ENCODE assay signal across 9 mouse cellular contexts in genomic region chr11:102728614-102729013, GRCm38 (mm10). TPM values are rescaled to one million over a fixed set of nuclear protein-coding genes. Genes with fewer than 3 reads are reported as not detected.
A peak's percentile ranks its signal among the peaks of the same experiment; 100 is the strongest.
DNase-seq lines count a peak whose midpoint lies in the region; ATAC-seq and TF ChIP-seq lines count a peak whose summit lies in the region.
"Had no signal": no experiment of that assay in that cellular context is flagged by ENCODE, and none has a peak within 500 bp of the region (broad histone marks: within the 10 kb centered on the region; RNA-seq: fewer than 3 reads in every experiment).

No protein-coding gene starts in this region.

- intact Hi-C loops in heart, adult 2 months (cut with DNase I), result no loop called here

- TF ChIP-seq EP300 in heart, adult 2 months (IDR thresholded peaks at IDR 0.05; ENCODE audit: insufficient read depth, low read depth, low read length), result no peak
- TF ChIP-seq EP300 in stomach, postnatal 0 days (optimal IDR thresholded peaks at IDR 0.05), result no peak

- H3K36me3 ChIP-seq in heart, adult 2 months (ENCODE audit: control insufficient read depth, insufficient read depth, low read length), result no peaks in the 10 kb centered on the region
- no peaks in the 10 kb centered on the region for H3K36me3 ChIP-seq in heart, embryonic 11.5 days (ENCODE audit: control insufficient read depth, insufficient read depth, low read length)
- H3K36me3 ChIP-seq in stomach, postnatal 0 days (ENCODE audit: control insufficient read depth, insufficient read depth, low read length), result no peaks in the 10 kb centered on the region
- H3K36me3 ChIP-seq: embryonic facial prominence, embryonic 12.5 days had no signal

- TF ChIP-seq CTCF in heart, adult 2 months (IDR thresholded peaks at IDR 0.05), result peak; percentile 77
- TF ChIP-seq CTCF in layer of hippocampus, adult 2 months (conservative IDR thresholded peaks at IDR 0.05), result peak; percentile 83
- peak; percentile 76 for TF ChIP-seq CTCF in stomach, postnatal 0 days (IDR thresholded peaks at IDR 0.05; ENCODE audit: low read depth)

- H3K4me2 ChIP-seq in heart, embryonic 11.5 days, result no peak overlapping the region
- no peak overlapping the region for H3K4me2 ChIP-seq in stomach, postnatal 0 days (replicated peaks; ENCODE audit: low read depth)
- H3K4me2 ChIP-seq: embryonic facial prominence, embryonic 12.5 days had no signal

- TF ChIP-seq POLR2A in heart, adult 2 months (IDR thresholded peaks at IDR 0.05; ENCODE audit: insufficient read depth, low read depth, low read length), result no peak

- H3K27me3 ChIP-seq in heart, adult 2 months (ENCODE audit: control insufficient read depth, insufficient read depth, low read length), result no peaks in the 10 kb centered on the region
- no peaks in the 10 kb centered on the region; the same call in 1 of the 2 replicates for H3K27me3 ChIP-seq in heart, embryonic 11.5 days (ENCODE audit: control insufficient read depth, insufficient read depth, low read length)
- H3K27me3 ChIP-seq in stomach, postnatal 0 days (ENCODE audit: control insufficient read depth, insufficient read depth, low read length), result no peaks in the 10 kb centered on the region
- H3K27me3 ChIP-seq: embryonic facial prominence, embryonic 12.5 days had no signal

- H3K27ac ChIP-seq in heart, adult 2 months, result no peak overlapping the region
- no peak overlapping the region for H3K27ac ChIP-seq in heart, embryonic 11.5 days (ENCODE audit: low read depth, low read length)
- H3K27ac ChIP-seq in layer of hippocampus, adult 2 months, result no peak overlapping the region; the same call in 1 of the 2 replicates
- H3K27ac ChIP-seq in stomach, postnatal 0 days (replicated peaks), result no peak overlapping the region
- H3K27ac ChIP-seq: embryonic facial prominence, embryonic 12.5 days had no signal

- H3K9ac ChIP-seq in heart, adult 2 months (ENCODE audit: low read depth, low read length), result no peak overlapping the region
- H3K9ac ChIP-seq in heart, embryonic 11.5 days (ENCODE audit: low read depth, low read length), result no peak overlapping the region
- no peak overlapping the region for H3K9ac ChIP-seq in stomach, postnatal 0 days (ENCODE audit: low read length)
- H3K9ac ChIP-seq: embryonic facial prominence, embryonic 12.5 days had no signal

- no peaks in the 10 kb centered on the region for H3K79me2 ChIP-seq in heart, adult 2 months (replicated peaks; ENCODE audit: control insufficient read depth, insufficient read depth, low read length)

- no peak overlapping the region for H3K4me3 ChIP-seq in heart, adult 2 months
- no peak overlapping the region for H3K4me3 ChIP-seq in heart, embryonic 11.5 days (ENCODE audit: low read depth, low read length)
- H3K4me3 ChIP-seq in layer of hippocampus, adult 2 months, result no peak overlapping the region
- H3K4me3 ChIP-seq in stomach, postnatal 0 days (ENCODE audit: low read depth, low read length), result no peak overlapping the region
- H3K4me3 ChIP-seq: embryonic facial prominence, embryonic 12.5 days had no signal

- no peak for ATAC-seq in heart, embryonic 11.5 days (replicated peaks; ENCODE audit: insufficient number of reproducible peaks, low FRiP score, low TSS enrichment)
- ATAC-seq in erythroid progenitor cell, adult 5-6 weeks (replicated peaks; ENCODE audit: low FRiP score, poor library complexity, severe bottlenecking), result peak; percentile 49; the same call in 1 of the 2 replicates
- ATAC-seq in stomach, postnatal 0 days (ENCODE audit: low FRiP score, low TSS enrichment), result peak; percentile 73; the same call in 1 of the 2 replicates

- no peaks in the 10 kb centered on the region for H3K9me3 ChIP-seq in heart, embryonic 11.5 days (replicated peaks; ENCODE audit: control insufficient read depth, low read length)
- no peaks in the 10 kb centered on the region for H3K9me3 ChIP-seq in stomach, postnatal 0 days (ENCODE audit: control insufficient read depth, low read length)
- H3K9me3 ChIP-seq: embryonic facial prominence, embryonic 12.5 days had no signal

- peak; percentile 39 to 45 for DNase-seq in heart, adult 2 months
- DNase-seq in 3134 (ENCODE audit: extremely low read depth, insufficient read length, low spot score) (peak; percentile 79), MN1 (ENCODE audit: low spot score) (peak; percentile 35)
- DNase-seq in layer of hippocampus, adult 2 months (ENCODE audit: low spot score in 2 of 2), result peak in 1 of 2 experiments; percentile 49
- no peak for DNase-seq in stomach, postnatal 0 days (ENCODE audit: low spot score)
- DNase-seq in right cerebral cortex, postnatal 25 days, result no peak

- H3K4me1 ChIP-seq in heart, adult 2 months (ENCODE audit: control insufficient read depth, insufficient read depth, low read length), result no peaks in the 10 kb centered on the region
- no peaks in the 10 kb centered on the region for H3K4me1 ChIP-seq in heart, embryonic 11.5 days (ENCODE audit: control insufficient read depth, insufficient read depth, low read length)
- H3K4me1 ChIP-seq in stomach, postnatal 0 days (replicated peaks; ENCODE audit: control insufficient read depth, insufficient read depth), result no peaks in the 10 kb centered on the region
- H3K4me1 ChIP-seq: embryonic facial prominence, embryonic 12.5 days had no signal

- 33% methylated on average over 7 of the region's 7 CpGs for WGBS in heart, adult 2 months
- 38% methylated on average over 7 of the region's 7 CpGs for WGBS in heart, embryonic 11.5 days (ENCODE audit: insufficient replicate concordance)
- WGBS in stomach, postnatal 0 days, result 37% methylated on average over 7 of the region's 7 CpGs

RNA-seq across cellular contexts. Expression of gene Ccdc43, which starts 31.0 kb away (rescaled TPM):
- total RNA-seq in heart, adult 2 months (2021), result 10 to 100 TPM; 21.0 to 22.8 TPM
- polyA plus RNA-seq in heart, adult 2 months (2012; rRNA removed), result 6.8 and 12.2 TPM in 2 replicates
- polyA plus RNA-seq in heart, embryonic 11.5 days (2014; fragmentation: Nextera tagmentation; extraction: Ambion mirVana), result 39.5 and 41.8 TPM in 2 replicates
- 6.7 and 7.6 TPM in 2 replicates for total RNA-seq in erythroid progenitor cell, adult 5-6 weeks (2015; ENCODE audit: low replicate concordance)
- 4.0 and 8.1 TPM in 2 replicates for total RNA-seq in erythroid progenitor cell, adult 5-6 weeks (2017; ENCODE audit: low replicate concordance)
- 10 to 100 TPM; 33.5 to 44.7 TPM for total RNA-seq in layer of hippocampus, adult 2 months (2021)
- polyA plus RNA-seq in stomach, postnatal 0 days (2015; fragmentation: Nextera tagmentation; extraction: Ambion mirVana), result 19.0 and 20.8 TPM in 2 replicates

RNA-seq across cellular contexts. Expression of gene Adam11, which starts 32.6 kb away (rescaled TPM):
- 1 to 10 TPM; 3.4 to 4.9 TPM for total RNA-seq in heart, adult 2 months (2021)
- polyA plus RNA-seq in heart, adult 2 months (2012; rRNA removed), result 10.1 and 12.5 TPM in 2 replicates
- polyA plus RNA-seq in heart, embryonic 11.5 days (2014; fragmentation: Nextera tagmentation; extraction: Ambion mirVana), result 5.4 and 6.7 TPM in 2 replicates
- total RNA-seq in erythroid progenitor cell, adult 5-6 weeks (2015; ENCODE audit: low replicate concordance), result not detected in 2 replicates
- not detected in 2 replicates for total RNA-seq in erythroid progenitor cell, adult 5-6 weeks (2017; ENCODE audit: low replicate concordance)
- 100 to 1,000 TPM; 192 to 212 TPM for total RNA-seq in layer of hippocampus, adult 2 months (2021)
- polyA plus RNA-seq in stomach, postnatal 0 days (2015; fragmentation: Nextera tagmentation; extraction: Ambion mirVana), result 1.8 and 2.0 TPM in 2 replicates

Comparison
In these comparisons a context has a peak if more than half of its experiments do, and no peak if none do; other contexts are left out.
1. DNase-seq: peak in heart, adult 2 months (2 of 2), 3134 (single experiment) and MN1 (single experiment); none in stomach, postnatal 0 days (single experiment) and right cerebral cortex, postnatal 25 days (single experiment).
2. RNA of gene Adam11, which starts 32.6 kb away (total RNA-seq): 192 to 212 TPM in layer of hippocampus, adult 2 months; 3.4 to 4.9 TPM in heart, adult 2 months and not detected in erythroid progenitor cell, adult 5-6 weeks; every median in the first group is over 10 times any median in the second.
3. Peak in every context shown above with its lines, with median percentiles within 50 percentile points of each other: CTCF ChIP-seq.